Mouse (Mus musculus): ENCODE data around the gene Tenm3.

The Tenm3 gene

GRCm38 (mm10) chr8:48456328-48457124 is 387.2 kb downstream of the Tenm3 start:
- in situ Hi-C loops (cut with MboI), result no loop called here

- in situ Hi-C loops (cut with MboI), result no loop called here
Measured at GRCm38 (mm10) chr8:48451247-48451635, 392.5 kb downstream of the Tenm3 start.

DNA sequence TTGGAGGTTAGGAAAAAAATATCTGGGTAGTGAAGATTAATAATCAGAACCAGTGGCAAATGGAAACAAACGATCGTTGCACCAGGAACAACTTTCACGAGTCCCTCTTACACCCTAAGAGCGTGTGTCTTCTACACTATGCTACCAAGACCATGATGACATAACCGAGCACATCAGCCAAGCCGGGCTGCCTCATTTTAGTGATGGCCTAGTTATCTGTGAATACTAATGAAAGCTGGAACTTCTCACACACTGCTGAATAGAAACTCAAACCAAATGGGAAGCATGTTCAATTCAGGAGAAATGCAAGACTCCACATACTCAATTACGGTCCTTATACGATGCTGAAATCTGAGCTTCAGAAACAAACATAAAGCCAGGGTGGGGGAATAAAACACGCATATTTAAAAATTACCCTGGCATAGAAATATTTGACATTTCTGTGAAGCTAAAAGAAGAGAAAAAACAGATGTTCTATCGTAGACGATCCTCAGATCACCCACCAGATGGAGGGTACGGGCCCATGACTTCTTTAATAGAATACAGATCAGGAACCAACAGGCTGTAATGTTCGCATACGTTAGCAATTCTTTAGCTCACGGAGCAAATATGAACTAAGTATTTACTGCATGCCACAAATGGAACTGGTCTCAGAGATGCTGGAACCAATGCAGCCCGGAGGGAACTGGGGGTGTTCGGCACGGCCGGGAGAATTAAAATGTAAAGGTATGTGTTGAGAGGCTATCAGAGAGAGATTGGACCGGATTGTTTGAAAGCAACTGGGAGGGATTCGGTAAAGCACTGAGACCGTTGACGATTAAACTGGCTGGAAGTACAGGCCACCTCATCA is 393.1 kb downstream of the Tenm3 start:
- in situ Hi-C loops (cut with MboI), result no loop called here

- in situ Hi-C loops (cut with MboI), result no loop called here
Measured at GRCm38 (mm10) chr8:48449625-48450024, 394.1 kb downstream of the Tenm3 start.

DNA sequence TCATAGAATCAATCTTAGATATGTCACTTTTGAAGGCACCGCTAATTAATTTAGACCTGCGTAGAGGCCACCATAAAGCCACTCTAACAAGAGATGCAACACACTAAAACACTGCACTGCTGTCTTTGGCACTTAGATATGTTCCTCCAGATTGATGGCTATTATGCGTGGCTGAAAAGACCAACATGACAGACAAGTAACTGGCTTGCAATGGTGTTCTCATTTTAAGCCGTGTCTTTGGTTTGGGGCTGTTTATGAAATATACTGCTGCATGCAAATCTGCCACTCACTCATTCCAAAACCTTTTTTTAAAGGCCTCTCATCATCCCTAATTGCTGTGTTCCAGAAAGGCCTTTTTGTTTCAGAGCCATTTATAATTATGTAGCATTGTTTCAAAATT is 398.1 kb downstream of the Tenm3 start:
- in situ Hi-C loops (cut with MboI), result no loop called here

DNA sequence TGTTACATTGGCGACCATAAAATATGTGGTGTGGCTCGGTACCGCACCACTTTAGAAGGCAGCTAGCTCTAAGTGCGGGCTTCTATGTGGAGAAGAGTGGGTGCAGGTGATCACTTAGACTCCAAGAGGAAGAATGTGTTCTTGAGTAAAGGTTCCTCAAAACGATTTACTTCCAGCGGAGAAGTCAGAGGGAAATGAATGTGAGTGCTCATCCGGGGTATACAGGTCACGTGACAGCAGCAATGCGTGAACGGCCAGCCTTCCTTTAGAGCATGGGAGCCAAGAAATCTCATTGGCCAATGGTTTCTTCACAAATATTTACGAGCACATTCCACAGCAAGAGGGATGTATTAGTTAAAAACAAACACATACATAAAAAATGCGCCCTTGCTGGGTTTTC is 404.3 kb downstream of the Tenm3 start:
- in situ Hi-C loops (cut with MboI), result no loop called here

DNA sequence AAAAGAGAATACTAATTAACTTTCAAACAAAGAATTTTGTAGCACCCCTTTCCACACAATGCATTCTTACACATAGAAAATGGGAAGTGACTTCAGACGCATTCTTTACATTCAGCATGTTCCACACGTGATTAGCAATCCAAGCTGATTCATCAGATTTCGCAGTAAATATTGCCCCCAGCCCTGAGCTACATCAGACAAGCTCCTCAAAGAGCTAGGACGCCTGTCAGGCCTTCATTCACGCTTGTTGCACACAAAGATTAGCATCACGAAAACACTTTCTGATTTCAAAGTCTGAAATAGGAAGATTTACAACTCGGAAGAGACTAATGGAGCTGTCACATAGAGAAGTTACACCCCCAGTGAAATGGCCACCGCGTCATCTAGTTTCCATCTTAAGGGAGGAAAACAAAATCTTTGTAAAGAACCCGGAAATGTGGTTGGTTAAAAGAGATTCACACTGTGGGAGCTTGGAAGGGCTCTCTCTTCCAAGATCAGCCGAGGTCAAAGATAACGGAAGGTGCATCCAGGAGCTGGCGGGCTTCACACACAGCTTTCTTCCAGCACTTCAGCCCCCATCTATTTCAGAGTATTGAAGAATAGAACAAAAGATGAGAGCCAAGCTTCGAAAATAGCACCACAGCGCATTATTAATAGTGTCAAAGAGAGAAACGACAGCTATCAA is 406.1 kb downstream of the Tenm3 start:
- in situ Hi-C loops (cut with MboI), result no loop called here

DNA sequence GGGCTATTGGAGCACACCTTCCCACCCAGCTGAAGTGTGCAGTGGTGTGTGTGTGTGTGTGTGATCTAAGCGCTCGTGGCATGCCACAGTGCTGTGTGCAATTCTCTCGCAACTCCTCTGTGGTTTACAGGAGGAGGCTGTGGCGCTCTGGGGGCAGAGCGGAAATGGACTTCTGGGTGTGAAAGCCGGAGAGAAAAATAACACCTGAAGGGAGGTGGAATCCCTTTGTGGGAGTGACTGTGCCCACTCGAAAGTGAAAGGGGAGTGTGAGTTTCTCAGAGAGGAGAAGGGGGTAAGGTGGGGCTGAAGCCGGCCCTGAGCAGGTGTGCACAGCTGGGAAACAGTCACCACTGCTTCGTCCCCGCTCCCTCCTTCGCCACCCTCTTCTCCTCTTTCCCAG is 418.6 kb downstream of the Tenm3 start:
- in situ Hi-C loops (cut with MboI), result no loop called here

DNA sequence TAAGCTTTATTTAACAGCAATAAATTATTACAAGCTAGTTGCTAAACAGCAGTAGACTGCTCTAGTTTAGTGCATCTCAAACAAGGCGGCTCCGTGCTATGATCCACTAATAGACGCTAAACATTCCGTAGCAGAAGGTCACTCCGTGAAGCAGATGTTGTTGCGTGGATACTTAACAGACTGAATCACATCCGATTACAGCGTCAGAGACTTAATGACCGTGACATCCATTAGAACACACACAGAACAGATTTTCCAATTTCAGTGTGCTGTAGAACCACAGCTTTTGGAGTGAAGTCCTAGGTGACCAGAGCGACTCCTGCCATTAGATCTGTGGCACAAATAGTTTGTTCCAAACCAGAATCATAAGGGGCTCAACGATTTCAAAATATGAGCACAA is 426.0 kb downstream of the Tenm3 start:
- in situ Hi-C loops (cut with MboI), result no loop called here

GRCm38 (mm10) chr8:48410916-48411315 is 432.8 kb downstream of the Tenm3 start:
- in situ Hi-C loops (cut with MboI), result no loop called here

DNA sequence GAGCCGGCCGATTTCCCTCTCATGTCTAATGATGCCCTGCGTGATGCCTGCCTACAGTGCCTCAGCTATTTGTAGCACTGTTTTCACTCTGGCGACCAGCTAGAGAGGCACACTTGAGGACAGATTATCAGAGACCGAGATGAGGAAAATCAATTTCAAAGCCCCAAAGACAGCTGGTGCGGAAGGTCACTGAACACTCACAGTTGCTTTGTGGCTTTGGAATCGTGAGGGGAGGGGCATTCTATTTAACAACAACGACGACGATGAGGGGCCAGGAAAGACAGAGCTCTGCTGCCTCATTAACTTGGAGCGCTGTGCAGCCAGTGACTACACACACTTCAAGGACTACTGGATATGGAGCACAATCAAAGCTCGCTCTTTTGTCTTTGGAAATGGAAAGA is 443.2 kb downstream of the Tenm3 start:
- in situ Hi-C loops (cut with MboI), result no loop called here

DNA sequence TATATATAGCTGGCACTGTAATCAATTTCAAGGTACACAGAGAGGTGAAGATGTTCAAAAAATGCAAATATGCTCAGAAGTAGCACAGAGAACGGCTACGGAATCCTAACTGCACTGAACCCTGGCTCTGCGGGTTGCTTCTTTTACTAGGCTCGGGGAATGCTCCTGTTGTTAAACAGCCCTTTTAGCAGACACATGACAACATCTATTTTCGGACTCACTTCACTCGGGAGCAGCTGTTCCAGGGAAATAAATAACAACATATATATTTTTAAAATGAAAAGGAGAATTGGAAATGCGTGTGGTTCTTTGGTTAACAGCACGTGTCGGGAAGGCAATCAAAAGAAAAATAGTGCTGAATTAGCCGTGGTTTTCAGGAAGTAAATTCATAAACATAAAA is 457.9 kb downstream of the Tenm3 start:
- in situ Hi-C loops (cut with MboI), result no loop called here

GRCm38 (mm10) chr8:48380035-48380434 is 463.7 kb downstream of the Tenm3 start:
- in situ Hi-C loops (cut with MboI), result no loop called here

- in situ Hi-C loops (cut with MboI), result no loop called here
Measured at GRCm38 (mm10) chr8:48376774-48377173, 467.0 kb downstream of the Tenm3 start.

DNA sequence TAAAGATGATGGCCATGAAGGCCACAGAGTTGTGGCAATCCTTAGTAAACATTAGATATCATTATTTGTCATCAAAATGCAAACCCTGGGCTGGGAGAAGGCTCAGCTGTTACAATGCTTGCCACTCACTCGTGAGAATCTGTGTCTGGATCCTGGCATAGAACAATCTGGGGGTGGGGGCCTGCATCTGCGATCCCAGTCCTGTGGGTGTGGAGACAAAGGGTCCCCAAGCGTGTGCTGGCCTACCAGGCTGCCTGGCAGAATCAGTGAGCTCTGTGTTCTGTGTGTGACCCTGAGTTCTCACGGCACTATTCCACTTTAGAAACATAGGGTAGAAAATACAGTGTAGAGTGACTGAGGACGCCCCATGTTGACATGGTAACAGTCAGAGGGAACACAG is 468.6 kb downstream of the Tenm3 start:
- in situ Hi-C loops (cut with MboI), result no loop called here

DNA sequence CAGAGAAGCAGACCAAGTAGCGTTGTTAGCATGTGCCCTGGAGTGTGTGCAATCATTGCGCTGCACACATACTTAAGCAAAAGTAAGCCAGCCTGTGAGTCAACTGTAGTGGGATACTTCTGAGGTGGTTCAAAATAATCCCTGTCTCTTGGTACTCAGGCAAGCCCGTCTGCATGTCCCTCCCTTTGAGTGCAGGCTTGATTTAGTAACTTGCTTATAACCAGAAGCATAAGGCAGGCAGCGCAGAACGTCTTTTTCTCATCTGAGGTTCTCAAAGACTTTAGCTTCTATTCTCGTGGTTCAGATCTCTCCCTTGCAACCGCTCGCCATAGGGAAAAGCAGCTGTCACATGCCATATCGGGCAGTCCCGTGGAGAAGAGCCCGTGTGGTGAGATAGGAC is 470.3 kb downstream of the Tenm3 start:
- in situ Hi-C loops (cut with MboI), result no loop called here

DNA sequence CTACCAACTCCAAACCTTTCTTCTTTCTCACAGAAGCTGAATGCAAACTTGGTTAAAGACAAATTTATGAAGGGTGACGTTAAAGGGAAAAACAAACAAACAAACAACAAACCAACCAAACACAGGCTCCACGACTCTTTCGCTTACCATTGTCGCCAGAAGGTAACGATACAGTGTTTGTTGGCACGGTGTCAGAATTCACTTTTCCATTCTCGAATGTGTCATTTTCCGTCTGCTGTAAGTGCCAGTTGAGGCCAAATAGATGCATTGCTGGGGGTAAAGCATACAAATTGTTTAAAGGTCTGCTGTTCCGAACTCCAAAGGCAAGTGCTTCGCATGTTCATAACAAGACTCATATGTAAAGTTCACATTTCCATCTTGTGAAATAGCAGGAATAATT is 476.6 kb downstream of the Tenm3 start:
- in situ Hi-C loops (cut with MboI), result no loop called here

GRCm38 (mm10) chr8:48356849-48357248 is 486.9 kb downstream of the Tenm3 start:
- in situ Hi-C loops (cut with MboI), result no loop called here

DNA sequence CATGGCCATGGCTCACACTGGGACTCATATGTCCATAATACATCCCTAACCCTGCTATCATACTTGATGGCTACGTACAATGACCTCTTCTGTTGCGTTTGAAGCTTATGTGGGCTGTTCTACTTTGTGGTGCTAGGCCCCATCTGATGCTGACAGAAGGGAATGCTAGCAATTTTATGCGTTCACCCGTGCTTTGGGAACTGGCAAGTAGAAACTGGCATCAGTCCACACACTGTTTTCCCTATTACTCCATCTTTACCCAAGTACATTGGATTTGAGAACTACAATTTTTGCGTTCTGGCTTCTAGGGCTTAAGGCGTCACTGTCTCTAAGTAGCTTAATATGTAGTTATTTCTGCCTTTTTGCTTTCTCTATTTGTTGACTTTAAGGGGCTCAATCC is 490.3 kb downstream of the Tenm3 start:
- in situ Hi-C loops (cut with MboI), result no loop called here

- in situ Hi-C loops (cut with MboI), result no loop called here
Measured at GRCm38 (mm10) chr8:48348901-48349300, 494.9 kb downstream of the Tenm3 start.

- in situ Hi-C loops (cut with MboI), result no loop called here
Measured at GRCm38 (mm10) chr8:48348386-48348785, 495.4 kb downstream of the Tenm3 start.

DNA sequence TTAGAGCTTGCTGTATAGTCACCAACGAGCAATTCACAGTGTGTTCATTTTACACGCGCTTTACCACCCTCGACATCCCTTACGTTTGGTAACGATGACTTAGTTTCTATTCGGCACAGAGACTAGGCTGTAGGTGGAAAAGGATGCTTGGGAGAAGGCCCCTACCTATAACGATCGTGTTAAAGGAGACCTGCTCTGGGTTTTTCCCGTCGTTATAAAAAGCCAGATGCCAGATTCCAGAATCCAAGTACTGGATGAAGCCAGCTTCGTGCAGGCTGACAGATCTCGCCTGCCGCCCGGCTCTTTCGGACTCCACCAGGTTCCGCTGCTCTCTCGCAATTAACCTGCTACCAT is 500.7 kb downstream of the Tenm3 start:
- in situ Hi-C loops (cut with MboI), result no loop called here
